8 mouse cellular contexts compared by ENCODE assay signal in genomic region chr17:34972069-34972749, GRCm38 (mm10). TPM values are rescaled to one million over a fixed set of nuclear protein-coding genes. Genes with fewer than 3 reads are reported as not detected.
DNase-seq lines count a peak whose midpoint lies in the region; ATAC-seq lines count a peak whose summit lies in the region.
"Not testable (repeated sequence)": the region's sequence is repeated elsewhere in the genome, so short reads cannot be mapped to it uniquely, and the experiment has no call there.

Gene Hspa1a (minus strand): TSS chr17:34972156.
Gene Hspa1l (plus strand): TSS chr17:34972703.

- not testable (repeated sequence) for H3K36me3 ChIP-seq in hindbrain, embryonic 11.5 days (ENCODE audit: control insufficient read depth, insufficient read depth, low read length); neural tube, embryonic 11.5 days (ENCODE audit: control insufficient read depth, insufficient read depth, low read length); stomach, embryonic 15.5 days

- peak; percentile 95 for ATAC-seq in hindbrain, embryonic 11.5 days (ENCODE audit: low FRiP score)
- ATAC-seq in neural tube, embryonic 11.5 days (ENCODE audit: insufficient read depth, low FRiP score, low TSS enrichment), result peak; percentile 90
- ATAC-seq in stomach, embryonic 15.5 days (ENCODE audit: insufficient read depth, low FRiP score, low read depth), result peak; percentile 95

- not testable (repeated sequence) for H3K9ac ChIP-seq in hindbrain, embryonic 11.5 days (ENCODE audit: low read depth, low read length); stomach, embryonic 15.5 days
- H3K9ac ChIP-seq in neural tube, embryonic 11.5 days (ENCODE audit: low read length), result peak within 1 kb of the TSS; percentile 31; the same call in 1 of the 2 replicates

- H3K9me3 ChIP-seq in hindbrain, embryonic 11.5 days (ENCODE audit: control insufficient read depth, low read length); neural tube, embryonic 11.5 days (ENCODE audit: control insufficient read depth, low read length); stomach, embryonic 15.5 days: not testable (repeated sequence)

- peak within 1 kb of the TSS; percentile 19 for H3K4me3 ChIP-seq in hindbrain, embryonic 11.5 days (ENCODE audit: low read depth, low read length)
- H3K4me3 ChIP-seq in neural tube, embryonic 11.5 days (ENCODE audit: low read depth, low read length), result peak within 1 kb of the TSS; percentile 36
- H3K4me3 ChIP-seq in stomach, embryonic 15.5 days (replicated peaks), result peak within 1 kb of the TSS; percentile 39

- not testable (repeated sequence) for H3K27ac ChIP-seq in hindbrain, embryonic 11.5 days (ENCODE audit: low read depth, low read length); neural tube, embryonic 11.5 days (ENCODE audit: low read depth, low read length)
- H3K27ac ChIP-seq in stomach, embryonic 15.5 days, result 0 out of 2 replicates have a peak within 1 kb of the TSS, but pooled peaks have one; percentile 40

- H3K4me1 ChIP-seq in hindbrain, embryonic 11.5 days (replicated peaks; ENCODE audit: control insufficient read depth, insufficient read depth, low read length); neural tube, embryonic 11.5 days (ENCODE audit: control insufficient read depth, insufficient read depth, low read length); stomach, embryonic 15.5 days: not testable (repeated sequence)

- H3K4me2 ChIP-seq in hindbrain, embryonic 11.5 days (replicated peaks; ENCODE audit: low read depth, low read length), result peak within 1 kb of the TSS; percentile 54
- peak within 1 kb of the TSS; percentile 69 for H3K4me2 ChIP-seq in neural tube, embryonic 11.5 days (ENCODE audit: low read depth)
- H3K4me2 ChIP-seq in stomach, embryonic 15.5 days, result peak within 1 kb of the TSS; percentile 72

- peaks cover 18% of the 10 kb centered on the region for H3K27me3 ChIP-seq in hindbrain, embryonic 11.5 days (ENCODE audit: control insufficient read depth, insufficient read depth, low read length)
- peaks cover 21% of the 10 kb centered on the region for H3K27me3 ChIP-seq in neural tube, embryonic 11.5 days (ENCODE audit: control insufficient read depth, insufficient read depth, low read length)
- peaks cover 17% of the 10 kb centered on the region for H3K27me3 ChIP-seq in stomach, embryonic 15.5 days (replicated peaks)

- peak; percentile 88 for DNase-seq in Muller cell, postnatal 12 days (ENCODE audit: inconsistent ontology term)
- peak; percentile 39 to 56 for DNase-seq in cerebellum, postnatal 4 days (ENCODE audit: low spot score in 2 of 2)
- DNase-seq in frontal cortex, postnatal 25 days (ENCODE audit: low spot score in 2 of 2), result peak; percentile 59 to 62
- DNase-seq in hindbrain, embryonic 11.5 days (ENCODE audit: low spot score), result peak; percentile 75
- peak; percentile 71 for DNase-seq in layer of hippocampus, adult 9-10 months (ENCODE audit: low spot score)
- DNase-seq in lung, adult 18-20 months, result peak; percentile 91 to 93
- DNase-seq in neural tube, embryonic 11.5 days (ENCODE audit: low spot score), result peak; percentile 66

- WGBS in hindbrain, embryonic 11.5 days, result 2% methylated on average over 26 of the region's 33 CpGs
- WGBS in neural tube, embryonic 11.5 days, result under 1% methylated on average over 28 of the region's 33 CpGs
- WGBS in stomach, embryonic 15.5 days, result 1% methylated on average over 31 of the region's 33 CpGs

RNA-seq across cellular contexts. Expression of gene Hspa1a, which starts in this region (rescaled TPM):
- polyA plus RNA-seq in hindbrain, embryonic 11.5 days (2014; fragmentation: Nextera tagmentation; extraction: Ambion mirVana), result 0.93 and 1.4 TPM in 2 replicates
- polyA plus RNA-seq in neural tube, embryonic 11.5 days (2014; fragmentation: Nextera tagmentation; extraction: Ambion mirVana), result 1.1 and 1.9 TPM in 2 replicates
- polyA plus RNA-seq in stomach, embryonic 15.5 days (2015; fragmentation: Nextera tagmentation; extraction: Ambion mirVana), result 9.9 and 12.1 TPM in 2 replicates

RNA-seq across cellular contexts. Expression of gene Hspa1l, which starts in this region (rescaled TPM):
- polyA plus RNA-seq in hindbrain, embryonic 11.5 days (2014; fragmentation: Nextera tagmentation; extraction: Ambion mirVana), result 0.93 and 1.2 TPM in 2 replicates
- polyA plus RNA-seq in neural tube, embryonic 11.5 days (2014; fragmentation: Nextera tagmentation; extraction: Ambion mirVana), result 1.8 and 2.0 TPM in 2 replicates
- 0.49 and 0.89 TPM in 2 replicates for polyA plus RNA-seq in stomach, embryonic 15.5 days (2015; fragmentation: Nextera tagmentation; extraction: Ambion mirVana)
